Mouse (Mus musculus) limb, embryonic 12.5 days (tissue): ENCODE results near the gene Wasf3. TPM values are rescaled to one million over a fixed set of nuclear protein-coding genes. Genes with fewer than 3 reads are reported as not detected.
"Not testable (repeated sequence)": the region's sequence is repeated elsewhere in the genome, so short reads cannot be mapped to it uniquely, and the experiment has no call there.

ENCODE experiments used
- ATAC-seq: fragments of 200-750 bp; cut with Nextera tagmentation; 2 replicates; pipeline ENCODE4 v1.8.0; 2017; ENCODE audit warnings: low read depth, moderate TSS enrichment; ENCODE audit not compliant: insufficient number of reproducible peaks, insufficient read depth, low FRiP score, low TSS enrichment
- H3K27ac ChIP-seq: fragments of 300-500 bp; sonication (generic); 2 replicates; pipeline ENCODE4 v1.5.1; 2016; ENCODE audit warnings: mild to moderate bottlenecking, moderate library complexity
- H3K27me3 ChIP-seq: fragments of 300-500 bp; sonication (generic); 2 replicates; pipeline ENCODE4 v1.6.1; 2016; ENCODE audit warnings: mild to moderate bottlenecking, moderate library complexity
- H3K36me3 ChIP-seq: fragments of 300-500 bp; sonication (generic); 2 replicates; pipeline ENCODE4 v1.6.1; 2016; ENCODE audit warnings: mild to moderate bottlenecking, moderate library complexity
- H3K4me1 ChIP-seq: fragments of 300-500 bp; sonication (generic); replicated peaks from 2 replicates; pipeline ENCODE4 v1.6.1; 2016
- H3K4me2 ChIP-seq: fragments of 300-500 bp; sonication (generic); 2 replicates; pipeline ENCODE4 v1.6.1; 2016; ENCODE audit warnings: mild to moderate bottlenecking, moderate library complexity
- H3K4me3 ChIP-seq: fragments of 300-500 bp; sonication (generic); replicated peaks from 2 replicates; pipeline ENCODE4 v1.5.1; 2016; ENCODE audit warnings: mild to moderate bottlenecking
- H3K9ac ChIP-seq: fragments of 300-500 bp; sonication (generic); replicated peaks from 2 replicates; pipeline ENCODE4 v1.6.1; 2016; ENCODE audit warnings: mild to moderate bottlenecking, moderate library complexity
- H3K9me3 ChIP-seq: fragments of 300-500 bp; sonication (generic); 2 replicates; pipeline ENCODE4 v1.6.1; 2016; ENCODE audit warnings: mild to moderate bottlenecking, moderate library complexity
- WGBS: fragments of 180-500 bp; shearing (Covaris S2); methylation state at CpG from one replicate; pipeline ENCODE4 v1.1.7; 2016; 5-methylcytosine and 5-hydroxymethylcytosine counted together
- polyA plus RNA-seq: library from polyadenylated mRNA; unstranded; fragments of >200 nt; fragmentation: Nextera tagmentation; extraction: Ambion mirVana; gene quantifications from 2 replicates; pipeline ENCODE4 v1.2.1, GENCODE M21; 2016

The Wasf3 gene
- polyA plus RNA-seq, 1 experiment from 2014 or later = 4.6 TPM

DNA sequence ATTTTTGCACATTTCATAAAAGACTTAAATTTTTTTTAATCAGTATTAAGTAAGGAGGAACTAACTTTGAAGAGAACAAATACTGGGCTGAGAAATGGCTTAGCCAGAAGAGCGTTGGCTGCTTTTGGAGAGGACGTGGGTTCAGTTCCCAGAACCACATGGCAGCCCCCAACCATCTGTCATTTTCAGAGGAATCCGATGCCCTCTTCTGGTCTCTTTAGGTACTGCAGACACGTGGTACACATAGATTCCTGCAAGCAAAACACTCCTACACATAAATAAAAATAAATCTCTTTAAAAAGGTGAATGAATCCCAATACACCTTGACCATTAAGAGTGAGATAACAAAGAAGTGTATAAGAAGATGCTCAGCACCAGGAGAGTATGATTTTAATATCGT lies 55.5 kb downstream of the Wasf3 start:
- Histone ChIP-seq H3K9me3 (no peaks in the 10 kb centered on the region), H3K27ac (no peak overlapping the region), H3K27me3 (no peaks in the 10 kb centered on the region), H3K4me2 (no peak overlapping the region), H3K36me3 (peaks cover 20% of the 10 kb centered on the region), H3K4me3 (no peak overlapping the region), H3K9ac (no peak overlapping the region), H3K4me1 (no peaks in the 10 kb centered on the region)
- 91% methylated on average over 5 of the region's 5 CpGs for WGBS
- ATAC-seq = no peak

DNA sequence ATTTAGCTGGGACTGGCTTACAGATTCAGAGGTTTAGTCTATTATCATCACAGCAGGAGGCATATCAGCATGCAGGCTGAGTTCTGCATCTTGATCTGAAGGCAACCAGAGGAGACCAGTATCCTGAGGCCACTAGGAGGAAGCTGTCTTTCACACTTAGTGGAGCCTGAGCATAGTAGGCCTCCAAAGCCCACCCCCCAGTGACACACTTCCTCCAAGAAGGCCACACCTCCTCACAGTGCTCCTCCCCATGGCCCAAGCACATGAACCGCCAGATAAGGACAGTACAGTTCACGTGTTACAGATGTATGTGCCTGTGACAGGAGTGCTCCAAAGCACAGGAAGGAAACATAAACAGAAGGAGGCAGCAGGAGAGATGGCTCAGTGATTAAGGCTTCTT lies 58.0 kb downstream of the Wasf3 start:
- ATAC-seq = no peak
- Histone ChIP-seq H3K4me2 (no peak overlapping the region), H3K9ac (no peak overlapping the region), H3K27ac (no peak overlapping the region), H3K4me1 (no peaks in the 10 kb centered on the region), H3K9me3 (no peaks in the 10 kb centered on the region), H3K27me3 (no peaks in the 10 kb centered on the region), H3K4me3 (no peak overlapping the region), H3K36me3 (peaks cover 14% of the 10 kb centered on the region)
- WGBS = 83% methylated on average over 2 of the region's 2 CpGs

GRCm38 (mm10) chr5:146446633-146447032 lies 61.8 kb downstream of the Wasf3 start:
- no peaks in the 10 kb centered on the region for H3K27me3 ChIP-seq
- 89% methylated on average over 2 of the region's 2 CpGs for WGBS
- H3K4me3 ChIP-seq = no peak overlapping the region
- no peak overlapping the region for H3K27ac ChIP-seq
- no peaks in the 10 kb centered on the region for H3K9me3 ChIP-seq
- H3K4me2 ChIP-seq = no peak overlapping the region
- H3K4me1 ChIP-seq = no peaks in the 10 kb centered on the region
- no peaks in the 10 kb centered on the region for H3K36me3 ChIP-seq
- no peak overlapping the region for H3K9ac ChIP-seq
- ATAC-seq = no peak

DNA sequence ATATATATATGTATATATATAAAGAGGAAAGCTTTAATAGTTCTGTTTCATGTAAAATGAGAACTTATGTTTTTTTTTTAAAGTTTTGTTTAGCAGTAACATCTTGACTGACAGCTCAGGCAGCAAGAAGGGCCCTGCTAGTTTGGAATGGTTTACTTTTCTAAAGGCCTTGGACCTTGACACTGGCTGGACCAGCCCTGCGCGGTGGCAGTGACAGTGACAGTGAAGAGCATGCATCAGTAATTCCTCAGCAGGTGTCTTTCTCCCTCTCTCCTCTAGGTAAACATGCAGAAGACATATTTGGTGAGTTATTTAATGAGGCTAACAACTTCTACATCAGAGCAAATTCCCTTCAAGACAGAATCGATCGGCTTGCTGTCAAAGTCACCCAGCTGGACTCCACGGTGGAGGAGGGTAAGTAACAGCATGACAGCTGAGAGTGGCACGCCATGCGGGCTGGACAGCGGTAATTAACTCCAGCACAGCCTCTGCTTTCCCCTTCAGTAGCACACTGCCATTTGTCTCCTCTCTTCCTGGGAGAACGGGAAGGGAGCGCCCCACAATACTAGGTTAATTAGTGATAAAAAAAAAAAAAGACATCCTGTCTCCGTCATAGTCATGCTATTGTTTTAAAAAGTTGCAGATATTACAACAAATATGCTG lies 66.9 kb downstream of the Wasf3 start:
- Histone ChIP-seq H3K27ac (no peak overlapping the region), H3K4me1 (no peaks in the 10 kb centered on the region), H3K36me3 (peaks cover 21% of the 10 kb centered on the region; the same call in 1 of the 2 replicates), H3K4me3 (no peak overlapping the region), H3K9me3 (no peaks in the 10 kb centered on the region), H3K9ac (no peak overlapping the region), H3K27me3 (no peaks in the 10 kb centered on the region), H3K4me2 (no peak overlapping the region)
- ATAC-seq = no peak
- WGBS = 64% methylated on average over 11 of the region's 11 CpGs

GRCm38 (mm10) chr5:146453556-146453955 lies 68.8 kb downstream of the Wasf3 start:
- Histone ChIP-seq H3K36me3 (peaks cover 25% of the 10 kb centered on the region; the same call in 1 of the 2 replicates), H3K9me3 (no peaks in the 10 kb centered on the region), H3K4me3 (no peak overlapping the region), H3K4me1 (no peaks in the 10 kb centered on the region), H3K4me2 (no peak overlapping the region), H3K27me3 (no peaks in the 10 kb centered on the region), H3K9ac (no peak overlapping the region), H3K27ac (no peak overlapping the region)
- 89% methylated on average over 6 of the region's 6 CpGs for WGBS
- no peak for ATAC-seq

DNA sequence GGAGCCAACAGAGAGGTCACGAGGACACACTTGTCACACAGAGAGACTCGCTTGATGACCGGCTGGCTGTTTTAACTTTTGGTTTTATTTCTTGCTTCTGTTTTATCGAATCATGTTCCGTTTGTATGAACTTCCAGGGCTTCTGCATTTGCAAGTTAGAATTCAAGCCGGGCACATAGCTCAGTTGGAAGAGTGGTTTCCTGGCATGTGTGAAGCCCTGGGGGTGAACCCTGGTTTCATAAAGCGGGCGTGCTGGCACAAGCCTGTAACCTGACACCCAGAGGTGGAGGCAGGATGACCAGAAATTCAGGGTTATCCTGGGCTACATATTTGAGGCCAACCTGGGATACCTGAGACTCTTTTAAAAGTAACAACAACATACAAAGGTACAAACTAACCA lies 76.8 kb downstream of the Wasf3 start:
- H3K4me1 ChIP-seq = no peaks in the 10 kb centered on the region
- ATAC-seq = no peak
- H3K9me3 ChIP-seq = no peaks in the 10 kb centered on the region
- no peak overlapping the region for H3K4me3 ChIP-seq
- 80% methylated on average over 8 of the region's 8 CpGs for WGBS
- H3K4me2 ChIP-seq = no peak overlapping the region
- H3K27me3 ChIP-seq = no peaks in the 10 kb centered on the region
- no peak overlapping the region for H3K27ac ChIP-seq
- no peak overlapping the region for H3K9ac ChIP-seq
- H3K36me3 ChIP-seq = peaks cover 17% of the 10 kb centered on the region; the same call in 1 of the 2 replicates

DNA sequence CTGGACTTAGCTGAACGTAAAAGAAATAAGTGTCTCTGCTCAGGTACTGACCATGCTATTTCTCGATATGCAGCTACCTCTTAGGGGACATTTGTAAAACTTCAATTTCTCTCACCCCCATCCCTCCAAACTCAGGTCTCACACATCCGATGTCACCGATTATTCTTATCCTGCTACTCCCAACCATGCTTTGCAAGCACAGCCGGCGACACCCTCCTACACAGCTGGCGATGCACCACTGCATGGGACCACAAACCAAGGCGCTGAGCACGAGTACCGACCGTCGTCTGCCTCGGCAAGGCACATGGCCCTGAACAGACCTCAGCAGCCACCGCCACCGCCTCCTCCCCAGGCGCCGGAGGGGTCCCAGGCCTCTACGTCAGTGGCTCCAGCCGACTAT lies 81.9 kb downstream of the Wasf3 start:
- WGBS = 93% methylated on average over 19 of the region's 19 CpGs
- Histone ChIP-seq H3K36me3 (peaks cover 16% of the 10 kb centered on the region; the same call in 1 of the 2 replicates), H3K4me3 (no peak overlapping the region), H3K9me3 (no peaks in the 10 kb centered on the region), H3K27ac (no peak overlapping the region), H3K27me3 (no peaks in the 10 kb centered on the region), H3K9ac (no peak overlapping the region), H3K4me1 (no peaks in the 10 kb centered on the region), H3K4me2 (no peak overlapping the region)
- ATAC-seq = no peak

- WGBS = 92% methylated on average over 9 of the region's 9 CpGs
- Histone ChIP-seq H3K27me3 (no peaks in the 10 kb centered on the region), H3K9me3 (no peaks in the 10 kb centered on the region), H3K9ac (no peak overlapping the region), H3K4me2 (no peak overlapping the region), H3K4me3 (no peak overlapping the region), H3K4me1 (no peaks in the 10 kb centered on the region), H3K36me3 (peaks cover 16% of the 10 kb centered on the region; the same call in 1 of the 2 replicates), H3K27ac (no peak overlapping the region)
- ATAC-seq = no peak
Measured at GRCm38 (mm10) chr5:146468311-146468710, 83.5 kb downstream of the Wasf3 start.

GRCm38 (mm10) chr5:146470821-146471220 lies 86.0 kb downstream of the Wasf3 start:
- Histone ChIP-seq H3K27me3 (no peaks in the 10 kb centered on the region), H3K4me1 (no peaks in the 10 kb centered on the region), H3K4me3 (no peak overlapping the region), H3K9me3 (no peaks in the 10 kb centered on the region), H3K36me3 (peaks cover 16% of the 10 kb centered on the region; the same call in 1 of the 2 replicates), H3K27ac (no peak overlapping the region), H3K4me2 (no peak overlapping the region), H3K9ac (no peak overlapping the region)
- 89% methylated on average over 9 of the region's 9 CpGs for WGBS
- ATAC-seq = no peak

GRCm38 (mm10) chr5:146471311-146471710 lies 86.5 kb downstream of the Wasf3 start:
- no peaks in the 10 kb centered on the region for H3K4me1 ChIP-seq
- H3K36me3 ChIP-seq = peaks cover 16% of the 10 kb centered on the region; the same call in 1 of the 2 replicates
- H3K4me3 ChIP-seq = no peak overlapping the region
- 82% methylated on average over 5 of the region's 5 CpGs for WGBS
- ATAC-seq = no peak
- H3K9me3 ChIP-seq = no peaks in the 10 kb centered on the region
- H3K9ac ChIP-seq = no peak overlapping the region
- no peak overlapping the region for H3K4me2 ChIP-seq
- no peaks in the 10 kb centered on the region for H3K27me3 ChIP-seq
- H3K27ac ChIP-seq = no peak overlapping the region

DNA sequence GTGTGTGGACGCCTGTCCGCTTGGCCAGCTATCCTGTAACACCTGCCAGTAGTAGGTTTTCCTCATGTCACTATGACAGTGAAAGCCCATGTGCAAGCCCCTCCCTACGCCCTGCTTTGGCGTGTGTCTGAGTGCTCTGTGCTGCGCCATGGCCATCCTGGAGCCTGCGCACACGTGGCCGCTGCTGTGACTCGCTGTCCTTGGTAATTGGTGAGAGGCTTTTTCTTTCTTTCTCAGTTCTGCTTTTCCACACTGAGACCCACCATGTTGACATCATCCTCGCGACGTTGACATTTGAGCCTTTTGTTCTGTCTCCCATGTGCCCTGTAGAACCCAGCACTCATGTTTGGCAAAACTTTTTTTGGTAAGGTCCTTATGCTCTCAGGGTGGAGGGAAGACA lies 87.0 kb downstream of the Wasf3 start:
- no peaks in the 10 kb centered on the region for H3K9me3 ChIP-seq
- no peak overlapping the region for H3K4me3 ChIP-seq
- H3K4me2 ChIP-seq = no peak overlapping the region
- no peak for ATAC-seq
- no peak overlapping the region for H3K9ac ChIP-seq
- H3K27ac ChIP-seq = no peak overlapping the region
- H3K4me1 ChIP-seq = no peaks in the 10 kb centered on the region
- no peaks in the 10 kb centered on the region for H3K27me3 ChIP-seq
- peaks cover 14% of the 10 kb centered on the region; the same call in 1 of the 2 replicates for H3K36me3 ChIP-seq
- WGBS = 91% methylated on average over 12 of the region's 12 CpGs

DNA sequence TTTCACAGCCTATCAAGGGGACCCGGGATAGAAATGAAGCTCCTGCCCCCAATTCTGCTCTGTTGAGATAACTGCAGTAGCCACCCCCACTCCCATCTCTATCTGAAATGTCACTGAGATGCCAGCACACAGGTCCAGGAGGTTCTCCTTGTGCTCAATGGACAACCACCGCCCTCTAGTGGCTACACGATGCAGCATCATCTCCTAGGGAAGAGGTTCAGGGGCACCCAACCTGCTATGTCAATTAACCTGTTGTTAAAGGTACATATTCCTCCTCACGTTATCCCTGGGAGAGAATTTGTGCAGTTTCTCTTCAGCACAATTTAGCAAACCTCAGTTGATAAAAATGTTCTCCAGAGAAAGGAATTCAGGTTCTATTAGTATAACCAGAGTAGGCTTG lies 94.8 kb downstream of the Wasf3 start:
- ATAC-seq, H3K4me2 ChIP-seq, H3K4me3 ChIP-seq, H3K36me3 ChIP-seq, H3K4me1 ChIP-seq, H3K27me3 ChIP-seq, H3K9me3 ChIP-seq, H3K27ac ChIP-seq, H3K9ac ChIP-seq: not testable (repeated sequence)
- WGBS = 11% methylated on average over 4 of the region's 4 CpGs
